Mouse (Mus musculus) forebrain, embryonic 12.5 days (tissue): Measurements from ENCODE around the gene 2410131K14Rik. TPM values are rescaled to one million over a fixed set of nuclear protein-coding genes. Genes with fewer than 3 reads are reported as not detected.

ENCODE experiments used
- ATAC-seq: fragments of 200-750 bp; cut with Nextera tagmentation; 2 replicates; pipeline ENCODE4 v1.8.0; 2017; ENCODE audit warnings: moderate TSS enrichment; ENCODE audit not compliant: low FRiP score
- H3K27ac ChIP-seq: fragments of 300-500 bp; sonication (generic); 2 replicates; pipeline ENCODE4 v1.5.1; 2016; ENCODE audit warnings: mild to moderate bottlenecking
- H3K27me3 ChIP-seq: fragments of 300-500 bp; sonication (generic); 2 replicates; pipeline ENCODE4 v1.6.1; 2016; ENCODE audit warnings: mild to moderate bottlenecking
- H3K36me3 ChIP-seq: fragments of 300-500 bp; sonication (generic); replicated peaks from 2 replicates; pipeline ENCODE4 v1.6.1; 2016; ENCODE audit warnings: mild to moderate bottlenecking
- H3K4me1 ChIP-seq: fragments of 300-500 bp; sonication (generic); 2 replicates; pipeline ENCODE4 v1.6.1; 2016
- H3K4me2 ChIP-seq: fragments of 300-500 bp; sonication (generic); 2 replicates; pipeline ENCODE4 v1.6.1; 2016; ENCODE audit warnings: mild to moderate bottlenecking, moderate library complexity
- H3K4me3 ChIP-seq: fragments of 300-500 bp; sonication (generic); replicated peaks from 2 replicates; pipeline ENCODE4 v1.5.1; 2016; ENCODE audit warnings: mild to moderate bottlenecking
- H3K9ac ChIP-seq: fragments of 300-500 bp; sonication (generic); 2 replicates; pipeline ENCODE4 v1.6.1; 2016; ENCODE audit warnings: mild to moderate bottlenecking
- H3K9me3 ChIP-seq: fragments of 300-500 bp; sonication (generic); 2 replicates; pipeline ENCODE4 v1.6.1; 2016
- WGBS: fragments of 180-500 bp; shearing (Covaris S2); methylation state at CpG from one replicate; pipeline ENCODE4 v1.1.7; 2016; 5-methylcytosine and 5-hydroxymethylcytosine counted together
- polyA plus RNA-seq: library from polyadenylated mRNA; unstranded; fragments of >200 nt; fragmentation: Nextera tagmentation; extraction: Ambion mirVana; gene quantifications from 2 replicates; pipeline ENCODE4 v1.2.1, GENCODE M21; 2016

The 2410131K14Rik gene
- 13.2 and 13.7 TPM in 2 replicates for polyA plus RNA-seq

DNA sequence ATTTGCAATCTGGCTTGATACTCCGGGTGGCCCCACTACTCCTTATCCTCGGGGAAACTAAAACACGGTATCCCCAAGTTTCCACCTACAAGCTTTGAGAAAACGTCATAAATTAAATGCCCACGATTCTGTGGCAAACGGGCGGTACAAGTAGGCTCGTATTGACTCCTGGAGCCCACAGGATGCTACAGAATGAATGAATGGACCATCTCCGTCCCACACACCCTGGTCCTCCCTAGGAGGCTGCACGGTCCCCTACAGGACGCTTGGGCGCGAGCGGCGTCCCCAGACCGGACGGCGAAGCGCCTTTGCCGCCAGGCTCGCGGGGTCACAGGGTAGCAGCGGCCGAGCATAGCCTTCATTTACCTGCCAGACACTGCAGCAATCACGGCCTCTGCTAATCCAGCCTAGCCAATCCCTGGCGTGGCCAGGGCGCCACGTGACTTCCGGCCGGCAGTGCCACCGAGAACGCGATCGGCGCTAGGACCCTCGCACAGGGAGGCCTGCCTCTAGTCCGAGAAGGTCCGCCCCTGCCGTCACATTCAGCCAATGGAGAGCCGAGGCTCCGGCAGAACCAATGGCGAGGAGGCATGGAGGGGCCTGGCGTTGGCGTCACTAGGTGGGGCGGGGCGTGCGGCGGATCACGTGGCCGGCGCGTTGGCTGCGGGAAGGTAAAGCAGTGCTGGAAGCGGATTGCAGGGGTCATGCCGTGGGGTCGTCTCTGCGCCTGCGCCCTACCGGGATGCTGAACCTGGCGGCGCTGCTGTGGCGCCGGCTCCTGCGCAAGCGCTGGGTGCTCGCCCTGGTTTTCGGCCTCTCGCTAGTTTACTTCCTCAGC, at the start of gene 2410131K14Rik, which contains the start of gene Rnft2:
TSS of gene 2410131K14Rik (plus strand) at position 622 of the 838 bp plus-strand sequence.
TSS of gene Rnft2 (minus strand) at position 511 of the 838 bp plus-strand sequence.
- Histone ChIP-seq H3K4me3 (peak within 1 kb of the TSS; percentile 69), H3K4me1 (peaks cover 26% of the 10 kb centered on the region), H3K9me3 (no peaks in the 10 kb centered on the region), H3K27ac (peak within 1 kb of the TSS; percentile 78), H3K36me3 (peaks cover 39% of the 10 kb centered on the region), H3K4me2 (peak within 1 kb of the TSS; percentile 83), H3K27me3 (no peaks in the 10 kb centered on the region), H3K9ac (peak within 1 kb of the TSS; percentile 78)
- WGBS, result under 1% methylated on average over 68 of the region's 68 CpGs
- peak; percentile 100 for ATAC-seq

DNA sequence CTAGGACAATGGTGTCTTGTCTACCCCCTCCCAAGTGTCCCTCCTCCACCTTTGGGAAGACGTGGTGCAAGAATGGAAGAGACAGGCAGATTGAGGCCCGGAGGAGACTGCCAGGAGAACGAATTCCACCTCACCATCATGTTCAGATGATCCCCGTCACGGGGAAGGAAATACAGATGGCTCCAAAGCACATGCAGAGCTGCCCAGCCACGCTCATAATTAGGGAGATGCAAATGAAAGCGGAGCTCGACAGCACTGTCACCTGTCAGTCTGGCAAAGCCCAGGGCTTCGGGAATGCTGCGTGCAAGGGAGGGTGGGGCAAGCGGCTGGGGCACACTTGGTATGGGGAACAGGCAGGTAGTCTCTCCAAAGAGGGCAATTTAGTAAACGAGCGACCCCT, 47.6 kb upstream of the 2410131K14Rik start:
- peaks cover 10% of the 10 kb centered on the region for H3K27me3 ChIP-seq
- H3K4me2 ChIP-seq, result no peak overlapping the region
- H3K27ac ChIP-seq, result 0 out of 2 replicates have a peak overlapping the region, but pooled peaks have one; percentile 1
- WGBS, result 72% methylated on average over 13 of the region's 13 CpGs
- H3K36me3 ChIP-seq, result peaks cover 17% of the 10 kb centered on the region
- H3K4me1 ChIP-seq, result peaks cover 8% of the 10 kb centered on the region
- ATAC-seq, result no peak
- H3K4me3 ChIP-seq, result no peak overlapping the region
- H3K9ac ChIP-seq, result no peak overlapping the region
- H3K9me3 ChIP-seq, result no peaks in the 10 kb centered on the region

DNA sequence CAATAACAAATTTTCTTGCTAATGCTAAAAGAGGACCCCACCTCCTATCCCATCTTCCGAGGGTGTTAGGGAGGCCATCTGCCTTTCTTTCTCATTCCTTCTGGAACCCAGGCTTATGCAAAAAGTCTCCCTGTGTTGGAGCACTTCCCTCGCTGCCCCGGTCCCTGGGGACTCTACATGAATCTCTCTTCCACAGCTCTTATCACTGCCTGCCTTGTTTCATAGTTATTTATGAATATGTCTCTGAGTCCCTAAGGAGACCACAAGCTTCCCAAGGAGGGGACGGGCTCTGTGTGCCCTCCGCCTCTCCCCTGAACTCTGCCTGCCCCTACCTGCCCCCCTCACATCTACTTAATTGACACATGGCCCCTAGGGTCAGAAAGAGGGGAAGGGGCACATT, 45.4 kb upstream of the 2410131K14Rik start:
- Histone ChIP-seq H3K36me3 (peaks cover 19% of the 10 kb centered on the region), H3K27me3 (no peaks in the 10 kb centered on the region), H3K9ac (no peak overlapping the region), H3K4me2 (no peak overlapping the region), H3K4me3 (no peak overlapping the region), H3K9me3 (no peaks in the 10 kb centered on the region), H3K4me1 (no peaks in the 10 kb centered on the region), H3K27ac (no peak overlapping the region)
- WGBS, result 76% methylated on average over 5 of the region's 5 CpGs
- ATAC-seq, result no peak

DNA sequence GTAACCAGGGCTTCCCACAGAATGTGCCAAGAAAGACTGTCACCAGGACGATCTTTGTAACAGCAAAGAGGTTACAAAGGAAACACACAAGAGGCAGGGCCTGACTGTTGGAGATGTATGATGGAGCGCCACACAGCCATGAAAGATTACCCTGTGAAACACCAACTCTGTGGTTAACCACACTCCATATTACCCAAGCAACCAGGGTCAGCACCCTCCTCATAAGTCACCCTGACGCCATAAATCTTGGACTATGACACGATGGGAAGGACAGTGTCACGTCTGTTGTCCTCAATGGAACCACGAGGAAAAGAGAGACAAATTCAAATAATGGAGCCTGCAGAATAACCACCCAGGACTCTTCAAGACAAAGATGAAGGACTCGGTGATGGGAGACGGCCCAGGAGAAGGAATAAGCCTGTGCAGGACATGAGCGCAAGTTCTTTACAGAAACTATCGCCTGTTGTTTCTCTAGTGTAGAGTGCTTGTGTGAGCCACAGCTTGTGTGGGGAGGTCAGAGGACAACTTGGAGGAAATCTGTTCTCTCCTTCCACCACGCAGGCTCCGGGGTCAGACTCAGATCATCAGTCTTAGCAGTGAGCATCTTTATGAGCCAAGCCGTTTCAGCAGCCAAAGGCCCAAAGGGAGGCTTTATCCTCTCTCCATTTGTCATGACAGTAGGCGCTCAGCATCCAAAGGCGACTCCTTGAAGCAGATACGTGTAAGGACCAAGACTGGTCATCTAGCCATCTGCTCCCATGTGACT, 40.2 kb upstream of the 2410131K14Rik start:
- Histone ChIP-seq H3K36me3 (peaks cover 19% of the 10 kb centered on the region), H3K4me3 (no peak overlapping the region), H3K4me2 (no peak overlapping the region), H3K9ac (no peak overlapping the region), H3K4me1 (no peaks in the 10 kb centered on the region; the same call in 1 of the 2 replicates), H3K9me3 (no peaks in the 10 kb centered on the region), H3K27ac (no peak overlapping the region), H3K27me3 (no peaks in the 10 kb centered on the region)
- 89% methylated on average over 16 of the region's 16 CpGs for WGBS
- no peak for ATAC-seq

DNA sequence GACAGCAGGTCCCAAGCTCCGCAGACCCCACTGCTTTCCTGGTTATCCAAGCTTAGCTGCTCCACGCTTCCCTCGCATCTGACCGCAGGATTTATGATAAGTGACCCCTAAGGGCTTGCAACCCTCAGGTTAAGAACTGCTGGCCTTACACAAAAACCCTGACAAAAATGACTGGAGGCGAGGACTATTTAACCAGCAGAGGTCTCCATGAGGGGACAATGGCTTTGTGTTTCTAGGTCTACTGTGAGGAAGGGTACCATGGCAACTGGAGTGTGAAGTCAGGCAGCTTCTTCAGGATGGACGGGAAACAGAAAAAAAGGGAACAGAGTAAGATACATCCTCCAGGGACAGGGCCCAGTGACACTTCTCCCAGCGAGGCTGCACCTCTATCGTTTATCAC, 39.2 kb upstream of the 2410131K14Rik start:
- Histone ChIP-seq H3K4me1 (no peaks in the 10 kb centered on the region; the same call in 1 of the 2 replicates), H3K27me3 (no peaks in the 10 kb centered on the region), H3K4me3 (no peak overlapping the region), H3K4me2 (no peak overlapping the region), H3K36me3 (peaks cover 15% of the 10 kb centered on the region), H3K9me3 (no peaks in the 10 kb centered on the region), H3K27ac (no peak overlapping the region), H3K9ac (no peak overlapping the region)
- 65% methylated on average over 8 of the region's 8 CpGs for WGBS
- no peak for ATAC-seq

DNA sequence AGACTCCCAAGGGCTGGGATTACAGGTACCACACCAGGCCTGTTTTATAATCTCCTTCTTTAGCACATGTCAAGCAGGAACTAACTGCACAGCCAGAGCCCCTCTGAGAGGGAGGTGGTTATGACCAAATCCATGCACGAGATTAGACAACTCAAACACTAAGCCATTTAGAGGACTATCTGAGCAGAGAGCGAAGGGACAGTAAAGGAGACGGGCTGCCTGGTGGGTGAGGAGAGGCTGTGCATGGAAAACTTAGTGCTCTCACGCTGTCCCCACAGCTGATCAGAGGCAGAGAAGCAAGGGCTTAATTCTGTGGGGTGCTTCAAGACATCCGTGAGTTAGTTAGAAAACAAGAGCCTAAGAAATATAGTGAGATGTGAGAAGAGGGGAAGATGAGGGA, 31.0 kb upstream of the 2410131K14Rik start:
- Histone ChIP-seq H3K27me3 (no peaks in the 10 kb centered on the region), H3K4me3 (peak overlapping the region; percentile 41), H3K27ac (peak overlapping the region; percentile 36; the same call in 1 of the 2 replicates), H3K4me1 (peaks cover 19% of the 10 kb centered on the region), H3K4me2 (peak overlapping the region; percentile 68), H3K9ac (peak overlapping the region; percentile 58), H3K9me3 (no peaks in the 10 kb centered on the region), H3K36me3 (peaks cover 7% of the 10 kb centered on the region)
- 14% methylated on average over 5 of the region's 5 CpGs for WGBS
- peak; percentile 57; the same call in 1 of the 2 replicates for ATAC-seq

DNA sequence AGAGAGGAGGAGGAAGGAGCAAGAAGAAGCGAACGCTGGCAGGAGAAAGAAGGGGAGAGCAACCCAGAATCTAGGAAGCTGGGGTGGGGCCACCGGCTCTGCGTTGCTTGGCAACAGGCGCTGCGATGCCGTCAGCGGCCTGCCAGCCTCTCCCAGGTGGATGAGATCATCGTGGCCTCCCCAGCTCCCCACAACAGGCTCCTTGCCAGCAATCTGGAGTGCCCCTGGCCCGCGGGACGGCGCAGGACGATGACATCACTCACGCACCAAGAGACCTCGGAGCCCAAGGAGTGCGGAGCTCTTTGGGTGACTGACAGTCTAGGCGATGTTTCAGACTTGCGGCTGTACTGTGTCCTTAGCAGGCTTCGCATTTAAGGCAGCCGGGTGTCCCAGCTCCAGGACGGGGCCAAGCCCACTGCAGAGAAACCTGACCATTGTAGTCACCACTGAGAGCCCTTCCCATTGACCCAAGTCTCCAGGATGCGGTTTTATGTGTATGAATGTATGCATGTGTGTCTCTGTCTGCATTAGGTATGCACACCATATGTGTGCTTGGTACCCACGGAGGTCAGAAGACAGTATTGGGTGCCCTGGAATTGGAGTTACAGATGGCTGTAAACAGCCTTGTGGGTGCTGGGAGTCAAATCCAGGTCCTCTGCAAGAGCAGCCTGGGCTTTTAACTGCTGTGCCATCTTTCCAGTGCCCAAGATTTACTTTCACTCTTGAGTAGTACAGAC, 30.4 kb upstream of the 2410131K14Rik start:
- Histone ChIP-seq H3K27ac (0 out of 2 replicates have a peak overlapping the region, but pooled peaks have one; percentile 36), H3K4me2 (peak overlapping the region; percentile 68), H3K4me3 (peak overlapping the region; percentile 41), H3K9ac (peak overlapping the region; percentile 58), H3K27me3 (no peaks in the 10 kb centered on the region), H3K4me1 (peaks cover 19% of the 10 kb centered on the region), H3K36me3 (peaks cover 7% of the 10 kb centered on the region), H3K9me3 (no peaks in the 10 kb centered on the region)
- ATAC-seq, result peak; percentile 92
- WGBS, result 5% methylated on average over 24 of the region's 24 CpGs

DNA sequence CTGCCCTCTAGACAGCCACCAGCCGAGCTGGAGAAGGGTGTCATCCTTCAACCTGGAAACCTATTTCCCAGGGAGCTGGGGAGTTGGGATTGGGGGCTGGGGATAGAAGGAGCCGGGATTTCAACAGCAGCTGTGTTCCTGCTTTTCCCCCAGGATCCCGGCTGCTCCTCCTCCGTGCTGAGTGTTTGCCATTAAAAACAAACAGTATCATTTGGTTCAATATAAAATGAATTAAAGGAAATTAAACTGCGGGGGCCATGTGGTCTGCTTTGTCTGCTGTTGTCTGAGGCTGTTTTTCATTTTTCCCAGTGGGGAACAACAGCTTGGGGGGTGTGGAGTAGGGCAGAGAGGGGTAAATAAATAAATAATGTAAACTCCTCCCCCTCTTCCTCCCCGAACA, 27.6 kb upstream of the 2410131K14Rik start:
- Histone ChIP-seq H3K4me3 (no peak overlapping the region), H3K4me2 (no peak overlapping the region), H3K9me3 (no peaks in the 10 kb centered on the region), H3K4me1 (peaks cover 19% of the 10 kb centered on the region), H3K9ac (no peak overlapping the region), H3K27ac (no peak overlapping the region), H3K27me3 (no peaks in the 10 kb centered on the region), H3K36me3 (peaks cover 23% of the 10 kb centered on the region)
- no peak for ATAC-seq
- WGBS, result 88% methylated on average over 5 of the region's 6 CpGs

DNA sequence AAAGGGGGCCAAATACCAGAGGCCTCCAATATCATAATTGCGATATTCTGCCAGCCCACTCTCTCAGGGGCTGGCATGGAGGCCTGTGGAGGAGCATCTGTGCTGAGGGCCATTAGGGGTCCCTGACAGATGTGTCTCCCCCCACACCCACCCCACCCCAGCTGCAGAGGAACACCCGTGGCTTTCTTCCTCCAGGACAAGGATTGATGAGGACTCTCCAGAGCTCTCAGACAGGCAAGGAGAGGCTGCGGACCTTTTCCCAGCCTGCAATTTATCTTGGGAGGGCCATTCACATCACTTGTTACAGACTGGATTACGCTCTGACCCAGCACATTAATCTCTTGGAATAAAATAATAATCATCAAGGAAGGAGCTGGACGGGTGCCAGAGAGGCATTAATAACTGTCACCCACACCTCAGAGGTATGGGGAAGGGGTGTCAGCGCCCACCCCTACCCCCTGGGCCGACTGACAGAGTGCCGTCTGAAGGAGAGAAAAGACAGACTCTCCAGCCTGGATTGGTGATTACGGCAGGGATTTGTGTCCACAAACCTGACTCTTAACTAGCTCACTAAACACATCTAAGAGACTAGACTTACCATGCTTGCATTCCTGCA, 21.8 kb upstream of the 2410131K14Rik start:
- Histone ChIP-seq H3K4me2 (no peak overlapping the region), H3K27ac (no peak overlapping the region), H3K4me3 (no peak overlapping the region), H3K9ac (no peak overlapping the region), H3K36me3 (peaks cover 52% of the 10 kb centered on the region), H3K4me1 (no peaks in the 10 kb centered on the region), H3K27me3 (no peaks in the 10 kb centered on the region), H3K9me3 (no peaks in the 10 kb centered on the region)
- WGBS, result 83% methylated on average over 9 of the region's 9 CpGs
- ATAC-seq, result no peak

DNA sequence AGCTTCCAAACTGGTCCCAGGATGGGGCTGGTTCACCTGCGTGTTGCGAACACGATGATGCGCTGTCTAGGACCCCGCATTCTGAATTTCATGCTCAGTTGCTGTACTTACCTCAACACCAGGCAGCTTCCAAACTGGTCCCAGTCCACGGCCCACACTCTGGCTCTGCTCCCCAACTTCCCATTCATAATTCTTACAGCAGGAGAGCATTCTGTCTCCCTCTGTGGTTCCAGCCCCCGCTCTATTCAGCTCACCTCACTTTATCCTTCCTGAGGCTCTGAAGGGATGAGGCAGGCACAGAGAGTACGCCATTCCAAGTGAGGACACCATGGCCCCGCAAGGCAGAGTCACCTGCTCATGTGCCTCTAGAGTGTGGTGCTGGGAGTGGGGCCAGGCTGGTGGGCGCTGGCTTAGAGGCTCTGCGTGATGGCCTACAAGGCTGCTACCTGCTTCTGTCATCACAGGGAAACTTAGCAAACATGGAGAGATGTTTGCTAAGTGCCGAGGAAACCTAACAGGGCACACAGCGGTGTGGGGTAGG, 14.9 kb upstream of the 2410131K14Rik start:
- H3K4me2 ChIP-seq, result no peak overlapping the region
- no peaks in the 10 kb centered on the region for H3K4me1 ChIP-seq
- H3K27me3 ChIP-seq, result no peaks in the 10 kb centered on the region
- H3K9ac ChIP-seq, result no peak overlapping the region
- no peak overlapping the region for H3K27ac ChIP-seq
- no peak overlapping the region for H3K4me3 ChIP-seq
- no peak for ATAC-seq
- 94% methylated on average over 13 of the region's 13 CpGs for WGBS
- no peaks in the 10 kb centered on the region for H3K9me3 ChIP-seq
- peaks cover 86% of the 10 kb centered on the region for H3K36me3 ChIP-seq

DNA sequence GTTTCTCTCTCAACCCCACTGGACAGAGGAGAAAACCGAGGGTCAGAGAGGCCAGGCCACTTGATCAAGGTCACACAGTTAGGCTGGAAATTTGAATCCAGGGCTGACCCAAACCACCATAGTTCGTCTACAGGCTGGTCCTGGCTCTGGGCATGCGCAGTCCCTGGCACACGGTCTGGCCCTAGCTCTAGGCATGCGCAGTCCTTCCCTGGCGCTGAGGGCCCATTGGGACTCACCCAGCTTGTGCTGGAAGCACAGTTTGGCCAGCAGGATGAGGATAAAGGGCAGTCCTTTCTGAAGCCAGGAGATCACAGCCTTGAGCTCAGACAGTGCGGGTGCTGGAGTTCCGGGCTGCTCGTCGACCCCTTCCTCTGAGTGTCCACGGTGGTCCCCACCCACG, 8.1 kb upstream of the 2410131K14Rik start:
- Histone ChIP-seq H3K4me2 (no peak overlapping the region), H3K36me3 (peaks cover 82% of the 10 kb centered on the region), H3K27me3 (no peaks in the 10 kb centered on the region), H3K27ac (no peak overlapping the region), H3K9ac (no peak overlapping the region), H3K4me3 (no peak overlapping the region), H3K9me3 (no peaks in the 10 kb centered on the region), H3K4me1 (no peaks in the 10 kb centered on the region)
- no peak for ATAC-seq
- WGBS, result 83% methylated on average over 12 of the region's 12 CpGs
